Mouse (Mus musculus) CH12.LX (cell line): ENCODE measurements around the gene Zc3hav1.
A peak's percentile ranks its signal among the peaks of the same experiment; 100 is the strongest.

Experiments used
- CHD2 ChIP-seq: IDR thresholded peaks from 2 replicates; pipeline ENCODE4 v1.6.1; 2011; ENCODE audit warnings: low read length, improper control_type of control experiment
- CTCF ChIP-seq, 2 experiments: IDR thresholded peaks in 1 of 2; conservative IDR thresholded peaks in 1 of 2; 2 replicates each; pipeline ENCODE4 v1.5.1; 2011 to 2012; ENCODE audit warnings: low read depth in 2 of 2, low read length in 2 of 2, improper control_type of control experiment in 1 of 2, inconsistent platforms in 1 of 2, mild to moderate bottlenecking in 1 of 2, moderate library complexity in 1 of 2
- MAX ChIP-seq: IDR thresholded peaks from 2 replicates; pipeline ENCODE4 v1.6.1; 2011; ENCODE audit warnings: low read length, improper control_type of control experiment
- POLR2A ChIP-seq: IDR thresholded peaks from 2 replicates; pipeline ENCODE4 v1.6.1; 2011; ENCODE audit warnings: low read depth, mild to moderate bottlenecking, improper control_type of control experiment, low read length

GRCm38 (mm10) chr6:38345796-38346195 lies 8.6 kb downstream of the Zc3hav1 start:
- TF ChIP-seq POLR2A (0 out of 2 replicates have a peak, but pooled peaks have one; percentile 23), MAX (no peak), CHD2 (no peak), CTCF (conservative IDR thresholded peaks at IDR 0.05 in 1 of 2, IDR thresholded peaks at IDR 0.05 in 1 of 2; ENCODE audit: low read depth in 2 of 2, low read length in 2 of 2) (no peak)
